Mouse (Mus musculus) heart, adult 2 months (tissue): ENCODE measurements around the gene Eomes.

Experiments used
- CTCF ChIP-seq: fragments of 200-600 bp; IDR thresholded peaks from 2 replicates; pipeline ENCODE4 v1.8.1; 2022; ENCODE audit warnings: antibody characterized with exemption, mild to moderate bottlenecking, moderate library complexity
- EP300 ChIP-seq: fragments of 200-500 bp; IDR thresholded peaks from 2 replicates; pipeline ENCODE4 v1.6.1; 2011; ENCODE audit warnings: low read depth, low read length, control low read depth; ENCODE audit not compliant: insufficient read depth
- POLR2A ChIP-seq: fragments of 200-500 bp; IDR thresholded peaks from 2 replicates; pipeline ENCODE4 v1.6.1; 2011; ENCODE audit warnings: mild to moderate bottlenecking, low read depth, low read length, control low read depth; ENCODE audit not compliant: insufficient read depth

DNA sequence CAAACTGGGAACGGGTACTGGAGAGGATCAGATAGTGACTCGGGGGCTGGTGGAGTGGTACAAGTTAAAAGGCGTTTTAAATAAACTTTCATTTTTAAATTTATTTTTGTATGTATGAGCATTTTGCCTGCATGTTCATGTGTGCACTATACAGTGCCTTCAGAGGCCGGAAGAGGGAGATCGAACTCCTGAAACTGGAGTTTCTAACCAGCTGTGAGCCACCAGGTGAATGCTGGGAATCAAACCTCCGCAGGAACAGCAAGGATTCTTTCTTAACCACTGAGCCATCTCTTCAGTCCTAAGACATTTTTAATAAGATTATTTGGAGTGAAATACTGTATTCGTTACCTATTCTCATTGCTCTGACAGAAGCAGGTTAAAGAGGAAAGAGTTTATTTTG is 20.0 kb downstream of the Eomes start:
- TF ChIP-seq CTCF (no peak), POLR2A (no peak), EP300 (no peak)
